Comparison of ENCODE assay signal across 12 mouse cellular contexts in genomic region chr9:46215338-46216322, GRCm38 (mm10). TPM values are rescaled to one million over a fixed set of nuclear protein-coding genes. Genes with fewer than 3 reads are reported as not detected.
A peak's percentile ranks its signal among the peaks of the same experiment; 100 is the strongest.
DNase-seq lines count a peak whose midpoint lies in the region; ATAC-seq and TF ChIP-seq lines count a peak whose summit lies in the region.
"Had no signal": no experiment of that assay in that cellular context is flagged by ENCODE, and none has a peak within 500 bp of the region (broad histone marks: within the 10 kb centered on the region; RNA-seq: fewer than 3 reads in every experiment).

No protein-coding gene starts in this region.

- no peak overlapping the region for H3K4me3 ChIP-seq in myocyte
- H3K4me3 ChIP-seq: neural tube, embryonic 12.5 days had no signal

- no peaks in the 10 kb centered on the region for H3K36me3 ChIP-seq in myocyte (ENCODE audit: control insufficient read depth, insufficient read depth)

- H3ac ChIP-seq in myocyte (ENCODE audit: control insufficient read depth, insufficient read length) = no peak overlapping the region

- TF ChIP-seq POLR2A in myocyte (IDR thresholded peaks at IDR 0.05; ENCODE audit: insufficient read length, low read depth) = no peak

- ATAC-seq in granulocyte monocyte progenitor cell, adult 5-6 weeks (replicated peaks; ENCODE audit: poor library complexity, severe bottlenecking) = peak; percentile 45

- no peak overlapping the region for H3K4me2 ChIP-seq in myocyte (ENCODE audit: low read depth)
- H3K4me2 ChIP-seq: neural tube, embryonic 12.5 days had no signal

- no peaks in the 10 kb centered on the region for H3K27me3 ChIP-seq in myocyte (ENCODE audit: control insufficient read depth, insufficient read depth, insufficient read length)
- H3K27me3 ChIP-seq: neural tube, embryonic 12.5 days had no signal

- peak; percentile 61 for DNase-seq in adrenal gland, postnatal 14 days
- DNase-seq in adrenal gland, postnatal 4 days (ENCODE audit: low spot score in 2 of 2) = no peak
- peak; percentile 31 to 53 for DNase-seq in lung, adult 18-20 months
- no peak for DNase-seq in lung, postnatal 10 days
- DNase-seq in spleen, postnatal 36 days (ENCODE audit: low spot score in 2 of 2) = no peak
- DNase-seq in natural killer cell, adult 2 months (ENCODE audit: low spot score in 2 of 2) = no peak
- DNase-seq: thymus, postnatal 36 days had no signal

- no peaks in the 10 kb centered on the region for H3K79me2 ChIP-seq in myocyte (ENCODE audit: control insufficient read depth, insufficient read depth)

TF ChIP-seq in myocyte, 11 proteins besides CTCF, POLR2A, EP300 and RAD21:
- TF ChIP-seq SRF (IDR thresholded peaks at IDR 0.05; ENCODE audit: control insufficient read depth, insufficient read length, low read depth) (no peak), POLR2AphosphoS2 (IDR thresholded peaks at IDR 0.05; ENCODE audit: insufficient read length, low read depth) (no peak), REST (IDR thresholded peaks at IDR 0.05; ENCODE audit: insufficient read depth, insufficient read length) (no peak), MYOG (IDR thresholded peaks at IDR 0.05; ENCODE audit: control insufficient read depth in 1 of 3, insufficient read depth in 1 of 3, insufficient read length in 2 of 3, low read depth in 2 of 3) (no peak), TCF3 (IDR thresholded peaks at IDR 0.05; ENCODE audit: insufficient read length, low read depth) (no peak), CEBPB (IDR thresholded peaks at IDR 0.05; ENCODE audit: insufficient read depth, poor library complexity, severe bottlenecking) (0 out of 2 replicates have a peak, but pooled peaks have one; percentile 46)
TF ChIP-seq in myocyte: peak in this region for 1.

RNA-seq across cellular contexts. Expression of gene Apoa1, which starts 12.8 kb away (rescaled TPM):
- 163 and 2,505 TPM in 2 replicates for total RNA-seq in adrenal gland, postnatal 14 days (2021)
- total RNA-seq in adrenal gland, postnatal 4 days (2021) = 1,000 to 10,000 TPM in 1 of 2 experiments, 10 to 100 TPM in 1; 38.1 to 1,458 TPM
- not detected in 2 replicates for total RNA-seq in granulocyte monocyte progenitor cell, adult 5-6 weeks (2014; fragmentation: Nextera tagmentation)
- total RNA-seq in granulocyte monocyte progenitor cell, adult 5-6 weeks (2017) = not detected in 2 replicates
- polyA plus RNA-seq in myocyte (2012; fragmentation: generic; extraction: Trizol) = not detected

RNA-seq across cellular contexts. Expression of gene Apoc3, which starts 19.8 kb away (rescaled TPM):
- 9.9 and 222 TPM in 2 replicates for total RNA-seq in adrenal gland, postnatal 14 days (2021)
- total RNA-seq in adrenal gland, postnatal 4 days (2021) = 1 to 10 TPM in 1 of 2 experiments, under 1 TPM in 1; 0.64 to 9.5 TPM
- not detected in 2 replicates for total RNA-seq in granulocyte monocyte progenitor cell, adult 5-6 weeks (2014; fragmentation: Nextera tagmentation)
- total RNA-seq in granulocyte monocyte progenitor cell, adult 5-6 weeks (2017) = not detected in 2 replicates
- not detected for polyA plus RNA-seq in myocyte (2012; fragmentation: generic; extraction: Trizol)
- polyA plus RNA-seq: neural tube, embryonic 12.5 days had no signal

RNA-seq across cellular contexts. Expression of gene Apoa4, which starts 24.9 kb away (rescaled TPM):
- 0.86 and 4.1 TPM in 2 replicates for total RNA-seq in adrenal gland, postnatal 14 days (2021)
- total RNA-seq in adrenal gland, postnatal 4 days (2021) = 1 to 10 TPM in 1 of 2 experiments, under 1 TPM in 1; 0.48 to 3.8 TPM
- not detected in 2 replicates for total RNA-seq in granulocyte monocyte progenitor cell, adult 5-6 weeks (2014; fragmentation: Nextera tagmentation)
- total RNA-seq in granulocyte monocyte progenitor cell, adult 5-6 weeks (2017) = not detected in 2 replicates
- polyA plus RNA-seq in myocyte (2012; fragmentation: generic; extraction: Trizol) = not detected
- total RNA-seq: left cerebral cortex, postnatal 36 days had no signal
- polyA plus RNA-seq: neural tube, embryonic 12.5 days had no signal

RNA-seq across cellular contexts. Expression of gene Apoa5, which starts 52.8 kb away (rescaled TPM):
- total RNA-seq in adrenal gland, postnatal 14 days (2021) = 4.7 and 74.9 TPM in 2 replicates
- total RNA-seq in adrenal gland, postnatal 4 days (2021) = 10 to 100 TPM in 1 of 2 experiments, 1 to 10 TPM in 1; 2.1 to 34.3 TPM
- not detected in 2 replicates for total RNA-seq in granulocyte monocyte progenitor cell, adult 5-6 weeks (2014; fragmentation: Nextera tagmentation)
- not detected in 2 replicates for total RNA-seq in granulocyte monocyte progenitor cell, adult 5-6 weeks (2017)
- polyA plus RNA-seq in myocyte (2012; fragmentation: generic; extraction: Trizol) = not detected
- total RNA-seq: left cerebral cortex, postnatal 36 days had no signal
- polyA plus RNA-seq: frontal cortex, adult 2 months; neural tube, embryonic 12.5 days had no signal

RNA-seq across cellular contexts. Expression of gene Zpr1, which starts 57.2 kb away (rescaled TPM):
- 44.3 and 52.0 TPM in 2 replicates for total RNA-seq in adrenal gland, postnatal 14 days (2021)
- total RNA-seq in adrenal gland, postnatal 4 days (2021) = 10 to 100 TPM; 36.4 to 39.4 TPM
- total RNA-seq in granulocyte monocyte progenitor cell, adult 5-6 weeks (2014; fragmentation: Nextera tagmentation) = 28.1 and 50.4 TPM in 2 replicates
- total RNA-seq in granulocyte monocyte progenitor cell, adult 5-6 weeks (2017) = 36.1 and 42.8 TPM in 2 replicates
- 33.1 TPM for polyA plus RNA-seq in myocyte (2012; fragmentation: generic; extraction: Trizol)

Comparison
In these comparisons a context has a peak if more than half of its experiments do, and no peak if none do; other contexts are left out.
1. DNase-seq: peak in adrenal gland, postnatal 14 days (single experiment) and lung, adult 18-20 months (2 of 2); none in adrenal gland, postnatal 4 days (0 of 2), lung, postnatal 10 days (single experiment), spleen, postnatal 36 days (0 of 2) and natural killer cell, adult 2 months (0 of 2).
2. RNA of gene Apoa1, which starts 12.8 kb away (total RNA-seq): 163 to 2,505 TPM in adrenal gland, postnatal 14 days and 38.1 to 1,458 TPM in adrenal gland, postnatal 4 days; not detected in granulocyte monocyte progenitor cell, adult 5-6 weeks; every median in the first group is over 10 times any median in the second.